Mouse (Mus musculus) heart, adult 11 months (tissue): ENCODE measurements at regions not wholly inside any gene's neighbourhood (a gene's known extent, or its start where the extent isn't known, plus 50 kb on each side); places are given as distances from the start of the nearest gene placed in this dataset.

Source experiments
- DNase-seq: peaks from one replicate; pipeline ENCODE4 v3.0.0; 2022

DNA sequence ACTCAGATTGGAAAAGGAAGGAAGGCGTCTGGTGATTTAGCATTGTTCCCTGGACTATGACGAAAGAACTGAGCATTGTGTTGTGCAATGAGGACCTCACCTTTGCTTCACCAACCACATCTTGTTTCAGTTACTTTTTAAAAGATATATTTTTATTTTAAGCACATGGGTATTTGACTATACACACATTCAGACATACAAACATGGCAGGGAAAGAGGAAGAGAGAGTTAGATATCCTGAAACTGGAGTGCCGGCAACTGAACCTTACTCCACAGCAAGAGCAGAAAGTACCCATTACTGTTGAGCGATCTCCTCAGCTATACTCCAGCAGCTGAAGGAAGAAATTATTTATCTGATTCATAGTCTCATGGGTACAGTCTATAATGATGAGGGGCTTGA lies 287.7 kb downstream of the Rps29 start:
- DNase-seq = no peak

DNA sequence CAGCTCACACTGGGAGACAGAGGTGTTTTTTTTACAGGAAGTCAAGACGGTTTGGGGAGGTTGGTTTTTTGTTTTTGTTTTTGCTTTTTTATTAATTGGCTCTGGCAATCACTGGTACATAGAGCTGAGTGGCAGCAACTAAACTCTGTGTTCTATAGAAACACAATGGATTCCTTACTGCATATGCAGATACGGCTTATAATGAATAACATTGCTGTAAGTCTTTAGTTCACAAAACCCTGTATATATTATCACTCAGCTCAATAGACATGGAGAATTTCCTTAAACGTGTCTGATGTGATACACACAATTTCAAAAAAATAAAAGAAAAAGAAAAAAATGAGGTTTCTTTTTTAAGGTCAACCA lies 296.0 kb downstream of the Rps29 start:
- DNase-seq = no peak

DNA sequence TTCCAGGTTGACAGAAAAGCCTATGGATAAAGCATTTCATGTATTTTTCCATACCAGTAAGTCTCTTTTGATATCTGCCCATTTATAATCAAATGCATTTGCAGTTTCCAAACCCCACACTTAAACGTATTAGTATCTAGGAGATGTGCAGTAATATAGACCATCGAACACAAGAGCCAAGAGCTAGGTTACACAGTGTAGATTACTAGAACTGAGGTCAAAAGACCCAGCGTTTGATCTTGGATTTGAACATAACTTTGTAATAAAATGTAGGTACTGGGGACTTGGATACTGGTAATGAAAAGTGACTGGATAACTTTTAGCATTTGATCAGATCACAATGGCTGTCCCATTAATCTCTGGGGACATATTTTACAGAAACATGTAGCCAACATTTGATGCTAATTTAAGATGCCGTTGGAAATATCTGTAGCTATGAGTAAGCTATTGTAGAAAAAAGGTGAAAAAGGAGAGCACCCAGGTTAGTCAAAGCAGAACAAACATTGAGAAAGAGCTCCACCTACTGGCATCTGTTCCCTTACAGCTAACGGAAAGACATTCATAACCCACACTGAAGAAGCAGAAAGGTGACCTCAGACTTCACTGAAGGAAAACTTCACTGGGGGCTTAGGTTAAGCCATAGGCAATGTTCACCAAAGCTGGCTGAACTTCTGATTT lies 296.5 kb downstream of the Rps29 start:
- DNase-seq = no peak

DNA sequence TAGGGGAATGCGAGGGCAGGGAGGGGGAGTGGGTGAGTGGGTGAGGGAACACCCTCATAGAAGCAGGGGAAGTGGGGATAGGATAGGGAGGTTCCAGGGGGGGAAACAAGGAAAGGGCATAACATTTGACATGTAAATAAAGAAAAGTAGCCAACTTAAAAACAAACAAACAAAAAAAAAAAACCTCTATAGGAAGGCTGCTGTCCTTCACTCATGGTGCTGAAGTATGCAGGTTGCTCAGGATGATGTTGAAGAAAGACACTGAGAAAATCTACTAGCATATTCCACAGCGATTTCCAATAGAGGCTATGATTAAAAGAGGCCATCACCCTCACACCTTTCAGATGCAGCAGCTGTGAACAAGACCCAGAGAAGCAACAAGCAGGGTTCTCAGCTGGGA lies 298.7 kb downstream of the Rps29 start:
- DNase-seq = no peak

DNA sequence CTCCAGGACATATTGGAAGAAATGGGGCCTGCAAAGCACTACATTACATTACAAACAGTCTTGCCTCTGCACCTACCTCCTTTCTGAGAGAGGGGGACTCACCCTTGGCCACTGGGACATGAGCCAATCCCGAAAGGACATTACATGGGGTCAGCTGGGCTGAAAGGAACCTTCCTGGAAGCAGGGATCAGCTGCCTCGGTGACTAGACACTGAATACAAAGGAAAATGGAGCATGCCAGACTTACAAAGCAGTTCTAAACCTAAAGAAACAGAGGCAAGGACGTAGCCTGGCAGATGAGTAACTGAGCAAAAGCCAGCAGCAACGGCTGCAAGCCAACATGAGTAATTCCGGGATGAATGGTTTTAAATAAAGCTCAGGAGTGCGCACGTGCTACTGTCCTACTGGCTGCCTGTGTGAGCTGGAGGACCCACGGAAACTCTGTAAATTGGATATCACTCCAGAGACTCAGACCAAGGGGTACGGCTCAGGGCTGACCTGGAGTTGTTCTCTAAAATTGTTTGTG lies 309.3 kb downstream of the Rps29 start:
- DNase-seq = no peak

DNA sequence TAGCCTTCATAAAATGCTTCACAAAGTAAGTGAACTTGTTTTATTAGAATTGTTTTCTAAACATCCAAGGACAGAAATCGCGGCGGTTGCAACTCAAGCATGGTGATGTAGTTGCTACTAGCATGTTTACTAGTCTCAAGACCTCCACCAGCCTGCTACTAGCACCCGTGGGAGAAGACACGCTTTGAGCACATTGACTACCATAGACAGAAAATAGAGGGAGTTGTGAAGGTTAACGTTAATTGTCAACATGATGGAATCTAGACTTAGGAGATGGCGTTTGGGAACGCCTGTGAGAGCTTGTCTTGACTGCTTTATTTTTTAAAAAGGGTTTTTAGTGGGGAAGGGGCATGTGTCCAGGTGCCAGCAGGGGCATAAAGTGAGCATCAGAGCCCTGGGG lies 318.2 kb downstream of the Rps29 start:
- DNase-seq = peak; percentile 73

DNA sequence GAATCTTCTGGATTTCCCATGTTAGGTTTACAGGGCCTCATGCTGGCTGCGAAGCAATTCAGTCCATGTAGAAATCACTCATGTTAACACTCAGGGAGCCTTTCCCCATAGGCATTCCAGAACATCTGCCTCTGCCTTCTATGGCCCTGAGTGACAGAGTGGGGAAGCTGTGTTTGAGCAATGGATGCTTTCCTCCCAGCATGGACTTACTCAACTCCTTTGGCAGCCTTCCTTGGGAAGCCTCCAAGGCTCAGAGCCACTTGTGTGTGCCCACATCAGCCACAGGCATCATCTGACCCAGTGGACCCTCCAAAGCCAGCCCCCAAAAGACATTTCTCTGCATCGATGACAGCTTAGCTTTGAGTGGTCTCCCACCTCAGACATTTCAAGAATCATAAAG lies 318.8 kb downstream of the Rps29 start:
- DNase-seq = no peak

DNA sequence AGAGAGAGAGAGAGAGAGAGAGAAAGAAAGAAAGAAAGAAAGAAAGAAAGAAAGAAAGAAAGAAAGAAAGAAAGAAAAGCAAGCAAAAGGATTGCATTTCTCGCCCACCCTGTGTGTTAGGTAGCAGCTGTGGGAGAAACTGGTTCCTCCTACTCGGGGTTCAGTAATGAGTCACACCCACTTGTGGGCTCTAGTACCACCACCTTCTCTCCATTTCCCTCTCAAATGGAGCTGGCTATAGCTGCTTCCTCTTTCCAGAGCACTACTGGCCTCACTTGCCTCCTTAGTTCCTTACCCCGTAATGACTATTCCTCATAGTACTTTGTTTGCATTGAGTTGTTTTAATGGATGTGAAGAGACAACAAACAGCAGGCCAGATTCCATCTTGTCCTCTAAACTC lies 323.0 kb downstream of the Rps29 start:
- DNase-seq = no peak

DNA sequence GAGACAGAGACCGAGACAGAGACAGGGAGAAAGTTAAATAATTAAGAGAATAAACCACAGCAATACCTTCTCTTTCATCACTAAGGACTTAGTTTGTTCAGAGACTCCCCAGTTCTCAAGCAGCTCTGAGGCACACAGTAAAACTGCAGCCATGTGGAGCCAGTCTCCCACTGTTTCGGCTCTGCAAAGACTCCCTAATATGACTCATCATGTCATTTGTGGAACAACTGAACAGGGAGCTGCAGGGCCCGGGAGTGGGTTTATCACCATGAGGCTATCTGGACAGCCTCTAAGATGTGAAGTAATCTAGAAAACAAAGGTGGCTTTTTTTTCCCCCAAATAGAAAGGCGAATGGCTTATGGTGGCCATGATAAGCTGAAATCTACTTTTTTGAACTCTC lies 325.1 kb downstream of the Rps29 start:
- no peak for DNase-seq

DNA sequence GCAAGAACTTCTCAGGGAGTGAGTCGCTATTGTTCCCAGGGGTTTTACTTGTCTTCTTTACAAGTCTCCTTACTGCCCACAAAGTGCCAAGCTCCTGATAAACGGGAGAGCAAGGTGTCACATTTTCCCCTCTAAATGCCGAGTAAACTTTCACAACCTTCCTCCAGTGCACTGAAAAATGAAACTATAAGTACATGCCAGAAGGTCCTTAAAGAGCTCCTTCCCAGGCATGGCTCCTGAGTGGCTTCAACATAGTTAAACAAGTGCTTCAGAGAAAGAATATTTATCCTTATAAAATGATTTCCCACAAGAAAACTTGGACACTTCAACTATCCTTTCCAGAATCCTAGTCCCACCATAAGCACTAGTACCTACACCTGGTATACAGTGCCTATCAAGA lies 329.6 kb downstream of the Rps29 start:
- no peak for DNase-seq

DNA sequence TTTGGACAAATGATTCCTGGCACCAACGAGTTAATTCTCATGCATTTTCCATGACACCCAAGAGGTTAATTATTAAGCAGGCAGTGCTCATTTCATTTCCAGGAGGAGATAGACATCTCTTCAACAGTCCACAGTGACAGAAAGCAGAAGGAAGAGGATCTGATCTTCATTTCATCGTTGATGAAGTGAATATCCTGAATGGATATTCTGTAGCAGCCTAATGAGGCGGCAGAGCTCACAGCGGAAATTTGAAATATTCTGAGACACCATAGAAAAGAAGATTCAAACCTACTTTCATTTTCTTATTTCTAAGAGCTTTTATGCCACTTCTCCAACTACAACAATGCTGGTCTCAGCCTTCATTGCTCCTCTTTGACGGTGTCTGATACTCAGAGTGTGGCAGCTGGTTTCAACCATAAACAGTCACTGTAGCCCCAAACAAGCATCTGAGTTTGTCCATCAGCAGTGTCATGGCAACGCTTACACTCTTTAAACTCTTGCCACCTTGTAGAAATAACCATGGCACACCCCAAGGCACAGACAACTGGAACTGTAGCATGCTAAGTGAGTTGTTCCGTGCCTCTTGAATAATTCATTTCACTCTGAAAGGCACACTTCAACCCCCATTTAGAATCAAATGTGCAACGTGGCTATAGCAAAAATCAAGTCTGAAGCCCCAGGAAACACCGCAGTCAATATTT lies 331.3 kb downstream of the Rps29 start:
- DNase-seq = no peak

DNA sequence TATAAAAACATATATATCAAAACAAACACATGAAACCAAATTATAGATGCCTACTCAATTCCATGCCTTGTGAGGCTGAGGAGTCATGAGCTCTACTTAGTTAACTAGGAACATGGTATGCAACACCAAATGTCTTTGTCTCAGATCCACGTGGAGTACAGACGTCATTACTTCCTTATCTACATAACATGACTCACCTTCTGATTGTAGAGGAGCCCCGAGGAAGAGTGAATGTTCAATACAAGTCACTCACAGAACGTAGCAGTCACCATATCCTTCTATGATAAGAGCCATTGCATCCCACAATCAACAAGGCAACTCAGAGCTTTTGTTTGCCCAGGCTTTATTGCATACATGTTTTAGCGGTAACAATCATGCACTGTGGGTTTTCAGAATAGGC lies 364.6 kb downstream of the Rps29 start:
- no peak for DNase-seq

DNA sequence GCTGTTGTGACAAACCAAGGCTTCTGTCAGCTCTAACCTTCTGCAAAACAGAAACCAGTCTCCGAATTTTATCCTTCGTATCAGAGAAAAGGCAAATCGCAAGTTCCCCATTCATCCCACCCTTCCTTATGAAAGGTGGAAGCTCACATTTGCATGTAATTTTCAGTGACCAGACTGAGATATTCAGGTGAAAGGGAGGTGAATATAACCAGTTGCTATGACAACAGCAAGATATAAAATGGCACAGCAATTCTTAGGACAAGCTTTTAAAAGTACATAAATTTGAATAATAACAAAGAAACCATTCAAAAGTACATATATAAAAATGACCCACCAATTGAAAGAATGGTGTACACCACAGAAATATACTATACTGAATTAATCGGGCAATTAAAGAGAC lies 375.4 kb downstream of the Rps29 start:
- DNase-seq = no peak

DNA sequence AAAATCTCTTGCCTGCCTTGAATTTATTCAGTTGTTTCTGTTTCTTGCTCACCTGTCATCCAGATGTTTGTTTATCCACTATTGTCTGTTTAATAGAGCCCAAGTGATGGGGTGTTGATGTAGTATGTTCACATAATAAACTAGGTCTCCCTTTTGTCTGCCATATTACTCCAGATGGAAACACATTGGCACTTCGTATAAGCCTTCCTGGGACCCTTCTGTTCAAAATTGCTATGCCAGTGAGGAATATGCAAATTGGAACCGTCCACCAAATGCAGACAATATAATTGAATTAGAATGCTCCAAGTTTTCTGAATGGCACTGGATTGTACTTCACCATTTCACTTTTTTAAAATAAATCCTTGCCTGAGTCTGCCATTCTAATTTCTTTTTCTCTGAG lies 383.5 kb downstream of the Rps29 start:
- no peak for DNase-seq

DNA sequence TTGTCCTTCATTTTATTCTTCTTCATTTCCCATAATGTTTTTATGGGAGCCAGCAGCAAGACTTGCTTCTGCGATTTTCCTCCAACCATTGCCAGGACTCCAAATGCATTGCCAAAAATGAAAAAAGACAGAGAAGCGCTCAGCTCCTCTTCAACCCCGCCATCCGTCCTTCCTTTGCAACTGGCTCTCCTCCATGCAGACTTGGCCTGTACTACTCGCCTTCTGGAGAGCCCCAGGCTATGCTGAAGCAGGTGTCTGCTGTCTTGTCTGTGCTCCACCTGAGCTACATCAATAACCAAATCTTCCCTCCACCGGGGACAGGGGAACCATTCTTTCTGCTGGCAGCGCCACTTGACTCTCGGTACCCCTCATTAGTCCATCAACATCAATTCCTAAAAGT lies 384.2 kb downstream of the Rps29 start:
- DNase-seq = no peak

DNA sequence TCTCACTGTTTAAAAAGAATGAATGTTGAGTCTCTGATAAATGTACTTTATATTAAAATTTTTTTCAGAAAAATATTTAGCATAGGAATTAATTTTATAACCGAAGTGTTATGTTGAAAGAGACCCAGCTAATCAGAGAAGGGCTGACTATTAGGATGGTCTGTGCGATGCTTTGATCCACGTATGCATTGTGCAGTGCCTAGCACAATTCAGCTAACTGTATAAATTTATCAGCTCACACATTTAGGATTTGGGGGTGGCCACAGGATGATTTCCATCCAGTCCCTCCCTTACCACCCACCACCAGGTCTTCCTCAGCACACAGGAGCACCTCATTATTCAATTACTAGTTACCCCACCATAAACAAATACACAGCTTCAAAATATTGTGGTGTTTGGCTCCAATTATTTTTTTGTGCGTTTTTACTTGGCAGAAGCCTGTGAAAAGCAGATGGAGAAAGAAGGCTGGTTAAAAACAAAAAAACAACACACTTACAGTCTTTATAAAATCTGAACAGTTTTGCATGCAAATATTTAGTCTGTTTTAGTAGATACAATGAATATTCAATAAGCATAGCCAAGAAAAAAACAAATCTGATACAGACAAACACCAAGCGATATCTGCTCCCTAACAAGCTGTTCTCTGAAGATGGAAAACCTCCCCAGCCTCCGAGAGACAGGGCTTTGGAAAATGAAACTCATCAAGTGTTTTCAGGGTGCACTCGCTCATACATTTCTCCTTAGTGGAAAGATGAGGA lies 400.5 kb downstream of the Rps29 start:
- DNase-seq = no peak

DNA sequence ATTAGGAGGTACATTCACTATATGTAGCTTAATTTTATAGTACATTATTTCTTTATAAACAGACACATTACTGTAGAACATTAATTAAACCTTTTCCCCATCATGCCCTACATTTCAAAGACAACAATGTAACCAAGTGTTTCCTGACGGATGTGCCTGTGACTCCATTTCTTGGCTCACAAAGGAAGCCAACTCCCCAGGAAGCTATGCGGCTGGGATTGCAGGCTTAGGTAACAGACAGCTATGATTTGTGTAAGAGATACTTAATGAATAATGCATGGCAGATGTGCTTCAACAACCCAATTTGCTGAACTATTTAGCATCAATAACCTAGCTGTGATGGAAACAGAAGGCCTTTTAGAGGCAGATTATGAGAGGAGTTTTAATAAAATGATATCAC lies 430.1 kb downstream of the Rps29 start:
- no peak for DNase-seq

DNA sequence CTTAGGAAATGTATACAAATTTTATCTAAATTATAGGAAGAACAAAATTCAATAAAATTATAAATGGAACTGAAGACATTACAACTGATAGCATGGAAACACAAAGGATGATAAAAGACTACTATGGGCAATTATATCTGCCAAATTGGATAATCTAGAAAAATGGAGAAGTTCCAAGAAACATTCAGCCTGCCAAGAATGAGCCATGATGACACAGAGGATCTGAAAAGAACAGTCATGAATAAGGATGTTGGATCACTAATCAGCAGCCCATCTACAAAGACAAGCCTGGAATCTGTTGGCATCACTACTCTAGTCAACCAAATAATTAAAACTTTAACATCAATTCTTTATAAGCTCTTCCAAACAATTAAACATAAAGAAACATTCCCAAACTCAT lies 440.0 kb downstream of the Rps29 start:
- no peak for DNase-seq

DNA sequence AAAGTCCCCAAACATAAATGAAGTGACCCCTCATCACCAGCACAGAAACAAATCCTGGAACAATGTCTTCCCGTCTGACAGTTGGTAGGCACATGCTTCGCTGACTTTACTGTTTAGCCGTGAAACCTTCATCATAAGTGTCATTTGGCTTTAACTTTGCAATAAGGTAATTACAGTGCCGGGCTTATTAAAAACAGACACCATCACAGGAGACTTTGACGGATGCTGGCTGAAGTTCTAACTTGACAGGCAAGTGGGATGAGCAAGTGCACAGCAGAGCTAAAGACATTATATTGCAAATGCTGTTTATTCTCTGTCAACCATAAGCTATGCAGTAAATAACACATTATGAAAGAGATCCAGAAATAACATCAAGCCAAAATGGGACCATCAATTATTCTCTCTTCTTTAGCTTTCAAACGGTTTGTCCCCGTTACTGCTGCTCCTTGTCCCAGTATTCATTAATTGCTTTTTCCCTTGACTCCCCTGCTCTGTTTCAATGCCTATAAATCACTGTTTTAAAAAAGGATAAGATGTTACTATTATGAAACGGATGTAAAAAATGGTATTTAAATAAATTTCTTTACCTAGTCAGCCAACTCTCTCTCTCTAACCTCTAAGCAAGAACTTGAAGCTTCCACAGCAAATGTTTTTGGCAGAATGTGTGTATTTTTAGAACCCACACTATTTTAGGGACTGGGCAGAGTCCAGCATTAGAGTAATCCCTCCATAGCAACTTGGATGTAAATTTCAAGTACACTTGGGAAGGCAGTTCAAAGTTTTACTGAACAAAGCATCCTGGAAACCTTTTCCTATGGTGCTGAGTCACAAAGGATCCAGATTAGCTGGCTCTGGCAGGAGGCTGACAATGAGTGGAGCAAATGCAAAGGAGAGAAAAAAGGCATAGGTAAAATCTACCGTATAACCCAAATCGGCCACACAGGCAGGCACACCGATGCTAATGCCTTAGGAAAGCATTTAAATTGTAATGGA lies 464.4 kb downstream of the Rps29 start:
- DNase-seq = no peak

DNA sequence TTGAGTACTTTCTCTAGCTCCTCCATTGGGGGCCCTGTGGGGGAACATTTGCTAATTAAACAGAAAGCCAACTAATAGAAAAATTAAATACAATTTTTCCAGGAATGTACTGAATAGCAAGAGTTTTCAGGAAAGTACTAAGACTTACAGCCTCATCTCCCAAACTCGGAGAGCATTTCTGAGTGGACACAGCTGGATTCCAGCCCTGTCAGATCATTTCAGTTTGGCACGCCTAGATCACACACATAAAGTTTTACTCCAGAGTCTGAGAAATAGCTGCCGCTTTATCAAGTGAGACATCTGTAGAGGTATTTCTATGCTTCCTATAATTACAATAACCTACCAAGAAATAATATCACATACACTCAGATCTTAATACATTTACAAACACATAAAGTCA lies 470.7 kb downstream of the Rps29 start:
- no peak for DNase-seq

DNA sequence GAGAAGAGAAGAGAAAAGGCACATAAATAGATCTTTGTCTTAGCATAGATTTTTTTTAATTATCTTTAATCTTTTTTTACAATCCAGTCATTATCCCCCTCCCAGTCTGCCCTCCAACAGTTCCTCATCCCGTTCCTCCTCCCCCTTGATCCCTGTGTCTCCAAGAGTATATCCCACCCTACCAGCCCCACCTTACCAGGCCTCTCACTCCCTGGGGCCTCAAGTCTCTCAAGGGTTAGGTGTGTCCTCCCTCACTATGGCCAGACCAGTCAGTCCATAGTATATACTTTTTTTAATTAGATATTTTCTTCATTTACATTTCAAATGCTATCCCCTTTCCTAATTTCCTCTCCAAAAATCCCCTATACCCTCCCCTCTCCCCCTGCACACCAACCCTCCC lies 475.1 kb downstream of the Rps29 start:
- no peak for DNase-seq

DNA sequence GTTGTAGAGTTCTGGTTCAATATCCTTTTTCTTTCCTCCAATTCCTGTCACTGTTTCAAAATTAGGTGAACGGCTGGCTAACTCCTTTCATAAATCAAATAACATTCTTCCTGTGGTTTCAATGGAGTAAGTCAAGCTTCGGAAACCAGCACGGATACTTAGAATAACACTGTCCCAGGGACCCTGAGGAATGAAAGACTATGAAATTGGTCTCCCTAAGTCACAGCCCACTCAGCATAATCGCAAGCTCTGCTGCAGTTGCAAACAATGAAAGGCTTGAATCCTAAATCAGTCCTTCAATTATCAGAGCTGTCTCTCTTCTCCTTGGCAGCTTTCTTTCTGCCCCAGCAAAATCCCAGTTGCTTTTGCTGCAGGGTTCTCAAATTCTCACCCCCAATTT lies 475.8 kb downstream of the Rps29 start:
- peak; percentile 15 for DNase-seq

DNA sequence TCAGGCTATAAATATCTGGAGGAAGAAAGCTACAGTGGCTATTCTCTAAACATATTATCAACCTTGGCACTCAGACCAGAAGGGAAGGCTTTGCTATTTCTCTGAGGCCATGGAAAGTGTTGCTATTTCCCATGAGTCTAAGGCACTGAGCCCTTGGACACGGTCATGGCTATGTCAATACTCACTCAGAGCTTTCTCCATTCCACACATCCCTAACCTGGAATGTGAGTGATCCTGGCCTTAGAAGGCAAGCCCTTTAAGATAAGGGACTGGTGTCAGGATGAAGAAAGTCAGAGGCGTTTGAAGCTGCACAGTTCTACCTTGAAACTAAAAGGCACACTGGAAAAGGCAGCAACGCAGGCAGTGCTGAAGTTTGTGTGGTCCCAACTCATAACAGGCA lies 478.3 kb downstream of the Rps29 start:
- peak; percentile 28 for DNase-seq
